Mouse (Mus musculus): ENCODE measurements around the gene Rfng. TPM values are rescaled to one million over a fixed set of nuclear protein-coding genes. Genes with fewer than 3 reads are reported as not detected.

Rfng gene
- polyA plus RNA-seq, 1 experiment from 2014 or later = 41.1 TPM

DNA sequence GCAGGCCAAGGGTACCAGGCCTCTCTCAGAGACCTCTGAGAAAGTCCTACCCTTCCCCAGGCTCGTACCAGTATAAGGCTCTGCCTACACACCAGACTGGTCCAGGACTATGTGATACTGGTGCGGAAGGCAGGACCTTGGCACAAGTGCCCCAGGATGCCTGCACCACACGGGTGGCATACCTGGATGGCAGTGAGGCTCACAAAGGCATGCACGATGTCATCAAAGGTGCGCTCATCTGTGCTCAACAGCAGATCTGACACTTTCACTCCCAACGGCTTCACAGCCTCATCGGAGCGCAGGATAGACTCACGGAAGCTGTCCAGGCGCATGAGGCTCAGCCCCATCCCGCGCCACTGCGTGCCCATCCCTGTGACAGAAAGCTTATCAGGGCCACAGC, 34.2 kb upstream of the Rfng start:
- H3K27ac ChIP-seq (ENCODE audit: low read length) = no peak overlapping the region
- H3K36me3 ChIP-seq (ENCODE audit: control insufficient read depth, insufficient read depth, low read length) = peaks cover 52% of the 10 kb centered on the region
- no peaks in the 10 kb centered on the region for H3K27me3 ChIP-seq (ENCODE audit: control insufficient read depth, insufficient read depth, low read length)
- H3K9ac ChIP-seq (ENCODE audit: low read length) = no peak overlapping the region
- WGBS = 96% methylated on average over 13 of the region's 13 CpGs
- no peaks in the 10 kb centered on the region for H3K9me3 ChIP-seq (replicated peaks; ENCODE audit: control insufficient read depth, low read length)
- ATAC-seq (ENCODE audit: insufficient read depth, low FRiP score) = no peak
- no peak overlapping the region for H3K4me2 ChIP-seq (ENCODE audit: low read depth, low read length)
- no peak overlapping the region for H3K4me3 ChIP-seq (replicated peaks; ENCODE audit: low read length)
- H3K4me1 ChIP-seq (ENCODE audit: control insufficient read depth, insufficient read depth, low read length) = peaks cover 18% of the 10 kb centered on the region

DNA sequence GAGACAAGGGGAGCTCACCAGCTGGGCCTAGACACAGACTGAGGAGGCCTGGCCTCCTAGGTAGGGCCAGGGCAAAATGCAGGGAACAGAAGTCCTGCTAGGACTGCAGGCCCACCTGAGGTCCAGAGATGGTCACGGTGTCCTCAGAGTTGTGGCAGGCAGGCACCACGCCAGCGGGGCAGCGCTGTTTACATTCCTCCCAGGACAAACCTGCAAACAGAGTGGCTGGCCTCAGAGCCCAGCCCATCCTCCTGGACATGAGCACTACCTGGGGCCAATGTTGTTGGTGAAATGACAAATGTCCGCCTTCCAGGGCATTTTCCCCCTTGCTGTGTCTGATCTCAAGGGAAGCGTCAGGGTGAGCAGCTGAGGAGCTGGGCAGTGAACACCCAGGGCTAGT, 33.4 kb upstream of the Rfng start:
- no peaks in the 10 kb centered on the region for H3K27me3 ChIP-seq (ENCODE audit: control insufficient read depth, insufficient read depth, low read length)
- ATAC-seq (ENCODE audit: insufficient read depth, low FRiP score) = no peak
- WGBS = 82% methylated on average over 6 of the region's 6 CpGs
- no peak overlapping the region for H3K27ac ChIP-seq (ENCODE audit: low read length)
- no peak overlapping the region for H3K4me2 ChIP-seq (ENCODE audit: low read depth, low read length)
- no peak overlapping the region for H3K9ac ChIP-seq (ENCODE audit: low read length)
- H3K36me3 ChIP-seq (ENCODE audit: control insufficient read depth, insufficient read depth, low read length) = peaks cover 61% of the 10 kb centered on the region
- H3K4me3 ChIP-seq (replicated peaks; ENCODE audit: low read length) = no peak overlapping the region
- H3K4me1 ChIP-seq (ENCODE audit: control insufficient read depth, insufficient read depth, low read length) = peaks cover 12% of the 10 kb centered on the region
- H3K9me3 ChIP-seq (replicated peaks; ENCODE audit: control insufficient read depth, low read length) = no peaks in the 10 kb centered on the region

DNA sequence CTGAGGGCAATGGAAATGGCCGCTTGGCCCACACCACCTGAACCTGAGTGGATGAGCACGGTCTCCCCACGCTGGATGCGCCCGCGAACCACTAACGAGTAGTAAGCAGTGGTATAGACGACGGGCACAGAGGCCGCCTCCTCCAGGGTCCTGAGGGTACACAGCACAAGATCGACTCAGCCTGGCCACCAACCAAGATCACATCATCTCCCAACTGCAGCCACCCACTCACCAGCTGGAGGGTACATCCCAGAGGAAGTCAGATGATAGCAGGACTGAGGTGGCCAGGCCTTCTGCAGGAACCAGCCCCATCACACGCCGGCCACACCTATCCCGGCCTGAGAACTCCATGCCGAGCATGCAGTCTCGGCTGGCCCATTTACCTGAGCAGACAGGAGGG, 28.1 kb upstream of the Rfng start:
- no peak for ATAC-seq (ENCODE audit: insufficient read depth, low FRiP score)
- Histone ChIP-seq H3K27me3 (ENCODE audit: control insufficient read depth, insufficient read depth, low read length) (no peaks in the 10 kb centered on the region), H3K4me1 (ENCODE audit: control insufficient read depth, insufficient read depth, low read length) (no peaks in the 10 kb centered on the region), H3K9me3 (replicated peaks; ENCODE audit: control insufficient read depth, low read length) (no peaks in the 10 kb centered on the region), H3K4me3 (replicated peaks; ENCODE audit: low read length) (no peak overlapping the region), H3K27ac (ENCODE audit: low read length) (no peak overlapping the region), H3K36me3 (ENCODE audit: control insufficient read depth, insufficient read depth, low read length) (peaks cover 85% of the 10 kb centered on the region), H3K9ac (ENCODE audit: low read length) (no peak overlapping the region), H3K4me2 (ENCODE audit: low read depth, low read length) (no peak overlapping the region)
- 91% methylated on average over 16 of the region's 16 CpGs for WGBS

DNA sequence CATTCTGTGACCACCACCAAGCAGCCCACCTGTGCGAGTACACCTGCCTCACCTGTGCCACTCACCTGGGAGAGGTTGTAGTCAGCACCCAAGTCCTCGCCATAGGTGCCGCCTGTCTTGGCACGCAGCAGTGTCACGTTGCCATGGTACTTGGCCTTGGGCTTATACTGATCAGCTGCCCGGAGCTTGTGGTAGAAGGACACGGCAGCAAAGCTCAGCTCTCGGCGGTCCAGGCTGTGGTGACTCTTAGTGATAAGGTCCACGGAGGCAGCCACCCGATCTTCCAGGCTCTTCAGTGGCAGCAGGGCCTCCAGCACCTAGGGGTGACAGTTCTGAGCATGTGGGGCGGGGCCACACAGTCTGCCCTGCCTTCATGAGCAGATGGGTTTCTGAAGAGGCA, 24.0 kb upstream of the Rfng start:
- Histone ChIP-seq H3K27me3 (ENCODE audit: control insufficient read depth, insufficient read depth, low read length) (no peaks in the 10 kb centered on the region), H3K4me2 (ENCODE audit: low read depth, low read length) (no peak overlapping the region), H3K4me1 (ENCODE audit: control insufficient read depth, insufficient read depth, low read length) (no peaks in the 10 kb centered on the region), H3K4me3 (replicated peaks; ENCODE audit: low read length) (no peak overlapping the region), H3K9ac (ENCODE audit: low read length) (no peak overlapping the region), H3K9me3 (replicated peaks; ENCODE audit: control insufficient read depth, low read length) (no peaks in the 10 kb centered on the region), H3K27ac (ENCODE audit: low read length) (no peak overlapping the region), H3K36me3 (ENCODE audit: control insufficient read depth, insufficient read depth, low read length) (peaks cover 67% of the 10 kb centered on the region)
- no peak for ATAC-seq (ENCODE audit: insufficient read depth, low FRiP score)
- 86% methylated on average over 12 of the region's 12 CpGs for WGBS

DNA sequence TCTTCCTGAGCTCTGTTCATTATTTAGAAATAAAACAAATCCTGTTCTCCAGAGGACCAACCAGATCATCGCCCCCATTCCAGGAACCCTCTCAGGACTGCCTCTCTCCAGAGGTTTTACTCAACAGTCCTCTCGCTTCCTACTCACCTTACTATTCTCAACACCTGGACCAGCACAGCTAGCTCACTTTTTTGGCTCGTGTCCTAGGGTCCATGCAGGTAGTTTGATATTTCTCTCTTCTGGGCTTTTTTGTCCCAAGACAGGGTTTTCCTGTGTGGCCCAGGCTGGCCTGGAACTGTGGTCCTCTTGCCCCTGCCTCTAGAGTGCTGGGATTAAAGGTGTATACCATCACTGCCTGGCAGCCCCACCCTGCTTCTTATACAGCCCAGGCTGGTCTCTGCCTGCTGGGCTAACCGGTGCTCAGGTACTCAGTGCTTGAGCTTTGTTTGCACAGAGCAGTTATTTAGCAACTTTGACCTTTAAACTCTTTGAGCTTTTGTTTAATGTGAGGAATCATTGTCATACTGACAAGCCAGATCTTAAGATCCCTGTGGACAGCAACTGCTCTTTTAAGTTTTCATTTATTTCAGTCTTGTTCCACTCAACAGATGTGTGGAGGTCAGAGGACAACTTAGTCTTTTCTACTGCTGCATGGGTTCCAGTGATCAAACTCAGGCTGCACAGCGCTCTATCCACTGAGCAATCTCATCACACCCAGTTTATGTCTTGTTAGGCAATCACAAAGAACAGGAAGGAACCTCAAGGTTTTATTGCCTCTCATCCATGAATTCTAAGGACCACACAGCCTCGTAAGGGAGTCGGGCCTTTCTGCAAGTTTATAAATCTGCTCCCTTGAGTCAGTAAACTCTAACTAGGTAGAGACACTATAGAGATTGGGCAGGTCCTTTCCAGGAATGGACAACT, 21.6 kb upstream of the Rfng start:
- Histone ChIP-seq H3K36me3 (ENCODE audit: control insufficient read depth, insufficient read depth, low read length) (peaks cover 48% of the 10 kb centered on the region), H3K9ac (ENCODE audit: low read length) (no peak overlapping the region), H3K27me3 (ENCODE audit: control insufficient read depth, insufficient read depth, low read length) (no peaks in the 10 kb centered on the region), H3K4me2 (ENCODE audit: low read depth, low read length) (no peak overlapping the region), H3K9me3 (replicated peaks; ENCODE audit: control insufficient read depth, low read length) (no peaks in the 10 kb centered on the region), H3K4me1 (ENCODE audit: control insufficient read depth, insufficient read depth, low read length) (no peaks in the 10 kb centered on the region; the same call in 1 of the 2 replicates), H3K27ac (ENCODE audit: low read length) (no peak overlapping the region), H3K4me3 (replicated peaks; ENCODE audit: low read length) (no peak overlapping the region)
- WGBS = 82% methylated on average over 7 of the region's 7 CpGs
- ATAC-seq (ENCODE audit: insufficient read depth, low FRiP score) = no peak

DNA sequence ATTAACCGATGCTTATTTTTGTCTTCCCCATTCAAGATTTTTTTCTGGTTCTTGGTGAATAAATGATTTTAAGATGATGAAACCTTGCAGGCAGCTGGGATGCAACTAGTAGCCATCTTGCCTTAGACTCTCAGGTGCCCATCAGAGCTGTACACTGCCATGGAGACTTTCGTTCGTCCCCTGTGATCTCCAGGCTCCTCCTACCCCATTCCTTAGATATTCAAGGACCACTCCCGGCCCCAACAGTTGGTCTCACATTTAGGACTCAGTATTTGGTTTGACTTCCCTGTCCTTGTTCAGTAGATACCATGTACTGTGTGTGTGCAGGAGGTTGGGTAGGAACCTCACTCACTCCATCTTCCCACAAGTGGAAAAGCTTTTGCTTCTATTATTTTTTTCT, 20.8 kb upstream of the Rfng start:
- WGBS = 66% methylated on average over 4 of the region's 4 CpGs
- Histone ChIP-seq H3K9ac (ENCODE audit: low read length) (no peak overlapping the region), H3K27ac (ENCODE audit: low read length) (no peak overlapping the region), H3K4me1 (ENCODE audit: control insufficient read depth, insufficient read depth, low read length) (peaks cover 3% of the 10 kb centered on the region; the same call in 1 of the 2 replicates), H3K9me3 (replicated peaks; ENCODE audit: control insufficient read depth, low read length) (no peaks in the 10 kb centered on the region), H3K27me3 (ENCODE audit: control insufficient read depth, insufficient read depth, low read length) (no peaks in the 10 kb centered on the region), H3K4me2 (ENCODE audit: low read depth, low read length) (no peak overlapping the region), H3K36me3 (ENCODE audit: control insufficient read depth, insufficient read depth, low read length) (peaks cover 40% of the 10 kb centered on the region), H3K4me3 (replicated peaks; ENCODE audit: low read length) (no peak overlapping the region)
- ATAC-seq (ENCODE audit: insufficient read depth, low FRiP score) = no peak

DNA sequence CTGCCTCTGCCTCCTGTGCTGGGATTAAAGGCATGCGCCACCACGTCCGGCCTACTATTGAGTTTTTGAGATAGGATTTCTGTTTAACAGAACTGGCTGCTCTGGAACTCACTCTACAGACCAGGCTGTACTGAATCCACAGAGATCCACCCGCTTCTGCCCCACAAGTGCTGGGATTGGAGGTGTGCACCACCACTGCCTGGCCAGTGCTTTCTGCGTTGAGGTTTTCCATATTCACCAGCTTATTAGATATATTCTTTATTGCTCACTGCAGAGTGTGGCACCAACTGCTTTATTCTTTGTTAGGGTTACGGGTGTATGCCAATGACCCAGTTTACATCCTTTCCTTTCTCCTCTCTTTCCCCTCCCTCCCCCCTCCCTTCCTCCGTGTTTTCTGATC, 20.3 kb upstream of the Rfng start:
- H3K9ac ChIP-seq (ENCODE audit: low read length) = no peak overlapping the region

DNA sequence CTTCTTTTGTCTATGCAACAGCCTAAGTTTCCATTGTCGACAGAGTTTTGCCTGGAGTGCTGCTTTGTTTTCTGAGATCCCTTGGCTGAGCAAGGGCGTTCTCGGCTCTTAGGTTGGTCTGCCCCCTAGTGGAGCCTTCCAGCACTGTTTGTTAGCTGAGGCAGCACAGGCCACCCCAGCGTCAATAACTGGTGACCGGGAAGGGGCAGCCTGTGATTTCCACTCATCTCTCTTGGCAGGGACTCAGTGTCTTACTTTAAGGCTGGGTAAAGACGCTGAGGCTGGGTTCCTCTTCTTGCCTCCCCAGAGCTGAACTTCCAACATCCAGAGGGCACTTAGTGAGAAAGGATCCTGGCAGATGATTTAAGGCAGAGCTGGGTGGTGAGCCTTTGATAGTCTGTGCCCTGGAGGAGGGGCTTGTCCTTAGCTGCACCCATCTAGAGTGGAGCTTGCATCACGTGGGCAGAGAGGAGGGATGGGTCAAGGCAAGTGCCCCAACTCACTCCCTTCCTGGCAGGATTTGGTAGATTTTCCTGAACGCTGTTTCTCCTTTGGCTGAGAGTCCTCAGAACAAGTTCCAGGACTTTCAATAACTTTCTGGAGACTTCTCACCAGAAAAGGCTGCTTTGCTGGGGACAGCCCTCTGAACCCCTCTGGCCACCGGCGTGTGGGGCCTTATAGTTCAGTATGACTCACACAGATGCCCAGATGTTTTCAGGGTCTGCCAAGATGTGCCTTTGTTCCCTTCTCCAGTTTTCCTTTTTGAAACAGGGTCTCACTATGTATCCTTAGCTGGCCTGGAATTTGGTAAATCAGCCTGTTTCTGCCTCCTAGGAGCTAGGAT, 16.3 kb upstream of the Rfng start:
- peaks cover 8% of the 10 kb centered on the region for H3K4me1 ChIP-seq (ENCODE audit: control insufficient read depth, insufficient read depth, low read length)
- no peak overlapping the region for H3K4me3 ChIP-seq (replicated peaks; ENCODE audit: low read length)
- peak overlapping the region; percentile 46 for H3K9ac ChIP-seq (ENCODE audit: low read length)
- H3K27ac ChIP-seq (ENCODE audit: low read length) = peak overlapping the region; percentile 23; the same call in 1 of the 2 replicates
- H3K4me2 ChIP-seq (ENCODE audit: low read depth, low read length) = no peak overlapping the region
- no peaks in the 10 kb centered on the region for H3K27me3 ChIP-seq (ENCODE audit: control insufficient read depth, insufficient read depth, low read length)
- ATAC-seq (ENCODE audit: insufficient read depth, low FRiP score) = peak; percentile 73
- no peaks in the 10 kb centered on the region for H3K36me3 ChIP-seq (ENCODE audit: control insufficient read depth, insufficient read depth, low read length)
- no peaks in the 10 kb centered on the region for H3K9me3 ChIP-seq (replicated peaks; ENCODE audit: control insufficient read depth, low read length)
- 9% methylated on average over 10 of the region's 10 CpGs for WGBS

More for the DNA sequence above, 20.3 kb upstream of the Rfng start:
- ATAC-seq (ENCODE audit: insufficient read depth, low FRiP score) = no peak
- Histone ChIP-seq H3K4me2 (ENCODE audit: low read depth, low read length) (no peak overlapping the region), H3K9me3 (replicated peaks; ENCODE audit: control insufficient read depth, low read length) (no peaks in the 10 kb centered on the region), H3K27me3 (ENCODE audit: control insufficient read depth, insufficient read depth, low read length) (no peaks in the 10 kb centered on the region), H3K36me3 (ENCODE audit: control insufficient read depth, insufficient read depth, low read length) (peaks cover 35% of the 10 kb centered on the region), H3K4me3 (replicated peaks; ENCODE audit: low read length) (no peak overlapping the region), H3K4me1 (ENCODE audit: control insufficient read depth, insufficient read depth, low read length) (peaks cover 3% of the 10 kb centered on the region; the same call in 1 of the 2 replicates), H3K27ac (ENCODE audit: low read length) (no peak overlapping the region)
- 82% methylated on average over 7 of the region's 7 CpGs for WGBS

DNA sequence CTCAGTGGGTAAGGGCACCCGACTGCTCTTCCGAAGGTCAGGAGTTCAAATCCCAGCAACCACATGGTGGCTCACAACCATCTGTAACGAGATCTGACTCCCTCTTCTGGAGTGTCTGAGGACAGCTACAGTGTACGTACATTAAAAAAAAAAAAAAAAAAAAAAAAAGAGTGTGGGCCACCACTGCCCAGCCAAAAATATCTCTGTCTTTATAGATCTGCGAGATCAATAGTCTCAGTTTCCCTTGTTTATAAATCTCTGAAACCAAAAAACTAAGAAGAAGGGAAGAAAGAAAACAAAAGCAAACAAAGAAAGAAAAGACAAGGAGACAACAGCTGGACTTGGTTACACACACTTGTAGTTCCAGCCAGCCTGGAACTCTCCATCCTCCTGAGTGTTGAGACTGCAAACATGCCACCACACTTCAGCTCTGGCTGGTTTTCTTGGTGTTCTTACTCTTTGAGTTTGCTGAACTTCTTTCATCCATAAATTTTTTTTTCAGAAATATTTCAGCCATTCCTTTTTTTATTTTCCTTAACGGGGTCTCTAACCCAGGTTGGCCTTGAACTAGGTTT, 15.4 kb upstream of the Rfng start:
- Histone ChIP-seq H3K9me3 (replicated peaks; ENCODE audit: control insufficient read depth, low read length) (no peaks in the 10 kb centered on the region), H3K36me3 (ENCODE audit: control insufficient read depth, insufficient read depth, low read length) (no peaks in the 10 kb centered on the region), H3K9ac (ENCODE audit: low read length) (no peak overlapping the region), H3K27ac (ENCODE audit: low read length) (no peak overlapping the region), H3K27me3 (ENCODE audit: control insufficient read depth, insufficient read depth, low read length) (no peaks in the 10 kb centered on the region), H3K4me2 (ENCODE audit: low read depth, low read length) (no peak overlapping the region), H3K4me1 (ENCODE audit: control insufficient read depth, insufficient read depth, low read length) (peaks cover 13% of the 10 kb centered on the region), H3K4me3 (replicated peaks; ENCODE audit: low read length) (no peak overlapping the region)
- WGBS = 70% methylated on average over 6 of the region's 6 CpGs
- ATAC-seq (ENCODE audit: insufficient read depth, low FRiP score) = no peak
